Mouse (Mus musculus): Measurements from ENCODE around the gene Sdr39u1.

GRCm38 (mm10) chr14:55873714-55874683 is 26.1 kb downstream of the Sdr39u1 start:
- TF ChIP-seq POLR2A (IDR thresholded peaks at IDR 0.05; ENCODE audit: low read depth, low read length) (no peak), CTCF (IDR thresholded peaks at IDR 0.05; ENCODE audit: borderline replicate concordance, insufficient read depth, low read length) (peak; percentile 89)

Data from embryonic fibroblast, embryonic 13.5 days (primary cell).